ENCODE assay signal across 8 mouse cellular contexts in the genomic region with DNA sequence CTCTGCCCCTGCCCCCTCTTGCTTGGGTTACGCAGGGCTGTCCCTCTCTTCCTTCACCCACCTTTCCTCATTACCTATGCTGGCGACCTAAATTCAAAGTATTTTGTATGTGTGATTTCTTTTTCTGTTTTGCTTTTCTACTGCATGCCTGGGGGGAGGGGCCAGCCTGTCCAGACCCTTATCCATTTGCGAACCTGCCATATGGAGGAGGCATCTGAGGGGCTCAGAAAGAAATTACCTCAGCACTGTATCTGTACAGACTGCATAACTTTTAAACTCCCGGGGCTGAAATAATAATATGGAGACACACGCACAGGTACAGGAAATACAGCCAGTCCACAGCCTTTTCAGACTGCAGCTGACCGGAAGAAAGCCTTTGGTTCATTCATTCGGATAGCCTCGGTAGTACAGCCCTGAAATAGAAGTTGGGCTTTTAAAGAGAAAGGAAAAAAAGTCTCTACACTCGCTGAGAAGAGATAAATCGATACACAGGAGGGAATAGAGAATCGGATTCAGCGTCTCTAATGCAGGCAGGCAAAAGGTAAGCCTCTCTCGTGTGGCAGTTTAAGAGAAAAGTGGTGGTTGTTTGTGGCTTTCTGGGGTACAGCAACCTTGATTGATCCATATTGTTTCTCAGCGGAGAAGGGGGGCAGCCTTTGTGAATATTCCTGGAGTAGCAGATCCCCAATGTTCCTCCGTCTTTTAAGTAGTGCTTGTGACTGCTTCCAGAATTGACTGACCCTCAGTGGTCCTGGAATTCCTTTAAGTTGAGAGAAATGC. TPM values are rescaled to one million over a fixed set of nuclear protein-coding genes. Genes with fewer than 3 reads are reported as not detected.
DNase-seq lines count a peak whose midpoint lies in the region; ATAC-seq and TF ChIP-seq lines count a peak whose summit lies in the region.

A gene (minus strand): TSS at position 273 of the 780 bp plus-strand sequence.

- H3K4me3 ChIP-seq in brown adipose tissue, adult 24 weeks (ENCODE audit: insufficient read depth, low read depth, low read length): peak within 1 kb of the TSS; percentile 89
- peak within 1 kb of the TSS; percentile 70 for H3K4me3 ChIP-seq in intestine, postnatal 0 days (ENCODE audit: low read depth, low read length)
- H3K4me3 ChIP-seq in liver, embryonic 11.5 days (ENCODE audit: low read depth, low read length): peak within 1 kb of the TSS; percentile 71

- no peak for TF ChIP-seq CTCF in intestine, postnatal 0 days (IDR thresholded peaks at IDR 0.05; ENCODE audit: low read depth)

- 8% methylated on average over 15 of the region's 15 CpGs for WGBS in intestine, postnatal 0 days
- 4% methylated on average over 15 of the region's 15 CpGs for WGBS in liver, embryonic 11.5 days

- peak within 1 kb of the TSS; percentile 98 for H3K4me2 ChIP-seq in intestine, postnatal 0 days (replicated peaks; ENCODE audit: low read depth)
- peak within 1 kb of the TSS; percentile 99 for H3K4me2 ChIP-seq in liver, embryonic 11.5 days

- no peaks in the 10 kb centered on the region; the same call in 1 of the 2 replicates for H3K4me1 ChIP-seq in brown adipose tissue, adult 24 weeks (ENCODE audit: control insufficient read depth, insufficient read depth, insufficient read length, low read length)
- H3K4me1 ChIP-seq in intestine, postnatal 0 days (replicated peaks; ENCODE audit: control insufficient read depth, insufficient read depth, low read length): peaks cover 10% of the 10 kb centered on the region; the same call in 1 of the 2 replicates
- peaks cover 31% of the 10 kb centered on the region for H3K4me1 ChIP-seq in liver, embryonic 11.5 days (replicated peaks; ENCODE audit: control insufficient read depth, insufficient read depth, low read length)

- H3K27me3 ChIP-seq in intestine, postnatal 0 days (replicated peaks; ENCODE audit: control insufficient read depth, insufficient read depth, low read length): no peaks in the 10 kb centered on the region
- peaks cover 3% of the 10 kb centered on the region for H3K27me3 ChIP-seq in liver, embryonic 11.5 days (replicated peaks; ENCODE audit: control insufficient read depth, insufficient read depth, low read length)

- no peaks in the 10 kb centered on the region for H3K9me3 ChIP-seq in intestine, postnatal 0 days (ENCODE audit: control insufficient read depth)
- no peaks in the 10 kb centered on the region for H3K9me3 ChIP-seq in liver, embryonic 11.5 days (ENCODE audit: control insufficient read depth, low read length)

- no peaks in the 10 kb centered on the region for H3K36me3 ChIP-seq in intestine, postnatal 0 days (ENCODE audit: control insufficient read depth, insufficient read depth)
- no peaks in the 10 kb centered on the region for H3K36me3 ChIP-seq in liver, embryonic 11.5 days (ENCODE audit: control insufficient read depth, insufficient read depth, low read length)

- DNase-seq in lung, adult 18-20 months: peak; percentile 5 to 20
- no peak for DNase-seq in lung, postnatal 14 days
- no peak for DNase-seq in gonadal fat pad, adult 2 months (ENCODE audit: low read depth)
- peak; percentile 47 for DNase-seq in liver, embryonic 11.5 days (ENCODE audit: low spot score)
- DNase-seq in natural killer cell, adult 2 months (ENCODE audit: low spot score in 2 of 2): peak; percentile 51 to 55
- no peak for DNase-seq in ovary, adult 18-20 months (ENCODE audit: low spot score)

- H3K27ac ChIP-seq in brown adipose tissue, adult 24 weeks (replicated peaks; ENCODE audit: low read depth, low read length): no peak within 1 kb of the TSS
- peak within 1 kb of the TSS; percentile 76 for H3K27ac ChIP-seq in intestine, postnatal 0 days (ENCODE audit: low read depth, low read length)
- peak within 1 kb of the TSS; percentile 60 for H3K27ac ChIP-seq in liver, embryonic 11.5 days (ENCODE audit: low read depth, low read length)

- H3K9ac ChIP-seq in intestine, postnatal 0 days (ENCODE audit: low read depth, low read length): peak within 1 kb of the TSS; percentile 68
- peak within 1 kb of the TSS; percentile 76 for H3K9ac ChIP-seq in liver, embryonic 11.5 days (ENCODE audit: low read depth, low read length)

- ATAC-seq in intestine, postnatal 0 days: no peak
- ATAC-seq in liver, embryonic 11.5 days (replicated peaks; ENCODE audit: low FRiP score): peak; percentile 45

RNA-seq across cellular contexts. Expression of the gene that starts here (rescaled TPM):
- 6.3 and 6.5 TPM in 2 replicates for polyA plus RNA-seq in brown adipose tissue, adult 24 weeks (2012; ENCODE audit: insufficient read depth, insufficient read length, missing spikeins)
- 18.0 and 21.7 TPM in 2 replicates for polyA plus RNA-seq in gonadal fat pad, adult 2 months (2012; rRNA removed)
- 7.6 and 8.6 TPM in 2 replicates for polyA plus RNA-seq in intestine, postnatal 0 days (2015; fragmentation: Nextera tagmentation; extraction: Ambion mirVana)
- 46.8 and 48.8 TPM in 2 replicates for polyA plus RNA-seq in liver, embryonic 11.5 days (2014; fragmentation: Nextera tagmentation; extraction: Ambion mirVana)

Comparison
In these comparisons a context has a peak if more than half of its experiments do, and no peak if none do; other contexts are left out.
1. DNase-seq: peak in lung, adult 18-20 months (2 of 2), liver, embryonic 11.5 days (single experiment) and natural killer cell, adult 2 months (2 of 2); none in lung, postnatal 14 days (single experiment), gonadal fat pad, adult 2 months (single experiment) and ovary, adult 18-20 months (single experiment).
2. Peak in every context shown above with its lines, with median percentiles within 50 percentile points of each other: H3K4me3 ChIP-seq.